Mouse (Mus musculus) retina, postnatal 7 days (tissue): ENCODE data around the gene Eif2s1.

Source experiments
- DNase-seq: peaks from one replicate; pipeline ENCODE4 v3.0.0-alpha.2; 2012; ENCODE audit warnings: low read depth, low spot score

Eif2s1 gene

DNA sequence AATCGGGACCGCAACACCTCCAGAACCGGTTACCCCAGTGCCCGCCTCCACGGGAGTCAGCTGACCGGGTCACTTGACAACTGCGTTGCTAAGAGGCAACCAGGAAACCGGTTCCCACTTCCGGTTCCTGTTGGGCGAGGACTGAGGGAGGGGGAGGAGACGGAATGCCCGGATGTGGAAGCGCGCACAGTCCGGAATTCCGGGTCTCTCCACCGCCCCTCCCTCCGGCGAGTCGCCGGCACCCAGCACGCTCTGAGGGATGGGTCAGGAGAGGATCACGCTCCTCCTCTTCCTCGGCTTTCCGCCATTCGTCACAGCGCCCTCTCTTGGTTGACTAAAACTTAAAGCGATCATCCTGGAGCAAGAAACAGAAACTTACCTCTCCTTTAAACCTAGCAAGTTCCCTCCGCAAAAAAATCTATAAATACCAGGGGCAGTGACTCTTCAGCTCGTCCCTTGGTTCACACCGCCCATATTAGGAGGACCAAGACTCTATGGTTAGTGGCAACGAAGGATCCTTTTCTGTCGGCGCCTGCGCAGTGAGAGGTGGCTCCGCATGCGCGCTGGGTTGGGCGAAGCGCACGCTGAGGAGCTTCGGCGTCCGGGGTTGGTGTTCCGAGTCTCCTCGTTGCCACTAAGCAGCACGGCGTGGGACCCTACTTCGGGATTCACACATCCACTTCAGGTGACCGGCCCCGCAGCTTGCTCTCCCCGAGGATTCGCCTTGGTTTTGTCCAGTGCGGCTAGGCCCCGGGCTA is at the start of gene Eif2s1, which contains the start of gene Atp6v1d:
Gene Eif2s1, plus strand, starts transcription at position 324 of the 758 bp plus-strand sequence.
Gene Atp6v1d, minus strand, starts transcription at position 143 of the 758 bp plus-strand sequence.
- DNase-seq = peak; percentile 98

GRCm38 (mm10) chr12:78814437-78814836 is 47.2 kb upstream of the Eif2s1 start:
- no peak for DNase-seq

DNA sequence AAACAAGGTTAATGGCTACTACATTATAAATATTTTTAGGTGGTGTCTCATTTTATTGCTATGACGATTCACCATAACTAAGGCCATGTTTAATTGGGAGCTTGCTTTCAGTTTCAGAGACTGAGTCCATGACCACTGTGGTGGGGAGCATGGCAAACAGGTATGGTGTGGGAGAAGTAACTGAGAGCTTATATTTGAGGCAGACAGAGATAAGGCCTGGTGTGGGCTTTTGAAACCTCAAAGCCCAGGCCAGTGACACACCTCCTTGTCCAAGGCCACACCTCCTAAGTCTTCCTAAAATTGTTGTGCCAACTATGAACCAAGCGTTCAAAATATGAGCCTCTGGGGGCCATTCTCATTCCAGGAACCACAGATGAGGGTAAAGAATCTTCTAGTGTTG is 27.1 kb upstream of the Eif2s1 start:
- no peak for DNase-seq

DNA sequence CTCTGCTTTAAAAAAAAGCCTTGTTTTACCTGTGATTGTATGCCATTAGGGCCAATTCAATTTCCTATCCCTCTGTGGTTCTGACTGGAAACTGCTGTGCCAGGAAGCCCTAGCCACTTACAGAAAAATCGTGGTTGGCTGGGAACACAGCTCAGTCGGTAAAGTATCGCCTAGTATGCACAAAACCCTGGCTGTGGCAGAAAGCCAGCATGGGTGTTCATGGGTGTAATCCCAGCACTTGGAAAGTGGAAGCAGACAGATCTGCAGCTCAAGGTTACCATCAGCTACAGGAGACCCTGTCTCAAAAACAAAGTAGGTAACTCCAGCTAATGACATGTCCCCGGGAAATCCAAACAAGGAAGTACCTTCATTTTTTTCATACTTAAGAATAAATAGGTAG is 21.7 kb upstream of the Eif2s1 start:
- no peak for DNase-seq

DNA sequence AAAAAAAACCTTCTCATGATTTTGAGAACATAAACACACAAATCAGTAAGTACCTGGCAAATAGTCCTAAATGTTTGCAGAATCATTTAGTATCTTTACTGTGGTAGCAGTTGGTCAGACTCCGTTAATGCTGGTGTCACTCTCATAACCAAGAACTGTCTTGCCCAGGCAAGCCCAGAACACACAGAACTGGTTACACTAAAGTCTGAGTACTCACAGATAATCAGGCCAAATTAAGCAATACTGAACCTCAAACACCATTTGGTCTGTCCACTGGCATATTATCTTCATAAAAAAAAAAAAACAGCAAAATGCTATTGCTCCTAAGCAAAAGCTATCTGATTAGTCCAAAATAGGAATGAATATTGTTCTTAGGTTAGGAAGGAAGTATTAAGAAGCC is 19.2 kb upstream of the Eif2s1 start:
- no peak for DNase-seq

DNA sequence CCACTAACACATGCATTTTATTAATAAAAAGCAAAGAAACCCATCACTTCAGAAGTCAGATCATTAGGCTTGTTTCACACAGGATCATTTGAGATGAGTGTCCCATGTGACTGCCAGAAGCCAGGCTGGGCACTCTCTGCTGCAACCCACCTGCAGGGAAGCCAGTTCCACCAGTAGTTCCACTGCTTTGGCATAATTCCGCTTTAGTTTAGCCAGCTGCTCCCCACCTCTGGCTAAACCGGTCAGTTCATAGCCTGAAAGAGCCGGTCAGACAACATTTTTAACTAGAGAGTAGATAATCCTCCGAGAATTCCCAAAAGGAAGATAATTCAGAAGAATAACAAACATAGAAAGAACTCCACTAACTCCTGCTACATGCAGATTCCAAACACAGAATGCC is 13.4 kb upstream of the Eif2s1 start:
- no peak for DNase-seq

- DNase-seq = no peak
These were observed 611 bp upstream of the Eif2s1 start for GRCm38 (mm10) chr12:78860921-78861495.

GRCm38 (mm10) chr12:78862254-78862730 is 673 bp downstream of the Eif2s1 start:
- no peak for DNase-seq

GRCm38 (mm10) chr12:78865434-78865833 is 3.8 kb downstream of the Eif2s1 start:
- DNase-seq = no peak

GRCm38 (mm10) chr12:78868115-78868514 is 6.5 kb downstream of the Eif2s1 start:
- no peak for DNase-seq

GRCm38 (mm10) chr12:78874581-78874980 is 13.0 kb downstream of the Eif2s1 start:
- DNase-seq = no peak

GRCm38 (mm10) chr12:78890062-78890461 is 28.4 kb downstream of the Eif2s1 start:
- no peak for DNase-seq

DNA sequence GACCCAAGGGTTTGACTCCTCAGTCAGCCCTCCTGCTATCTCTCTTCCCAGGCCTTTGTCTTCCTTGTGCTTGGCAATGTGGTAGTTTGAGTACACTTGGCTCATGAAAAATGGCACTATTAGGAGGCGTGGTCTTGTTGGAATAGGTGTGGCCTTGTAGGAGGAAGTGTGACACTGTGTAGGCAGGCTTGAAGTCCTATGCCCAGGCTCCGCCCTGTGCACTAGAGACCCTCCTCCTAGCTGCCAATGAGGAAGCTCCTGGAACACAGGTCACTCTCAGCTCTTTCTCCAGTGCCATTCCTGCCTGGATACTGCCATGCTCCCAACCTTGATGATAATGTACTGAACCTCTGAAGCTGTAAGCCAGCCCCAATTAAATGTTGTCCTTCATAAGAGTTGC is 29.5 kb downstream of the Eif2s1 start:
- no peak for DNase-seq

GRCm38 (mm10) chr12:78897861-78898260 is 36.2 kb downstream of the Eif2s1 start:
- no peak for DNase-seq

DNA sequence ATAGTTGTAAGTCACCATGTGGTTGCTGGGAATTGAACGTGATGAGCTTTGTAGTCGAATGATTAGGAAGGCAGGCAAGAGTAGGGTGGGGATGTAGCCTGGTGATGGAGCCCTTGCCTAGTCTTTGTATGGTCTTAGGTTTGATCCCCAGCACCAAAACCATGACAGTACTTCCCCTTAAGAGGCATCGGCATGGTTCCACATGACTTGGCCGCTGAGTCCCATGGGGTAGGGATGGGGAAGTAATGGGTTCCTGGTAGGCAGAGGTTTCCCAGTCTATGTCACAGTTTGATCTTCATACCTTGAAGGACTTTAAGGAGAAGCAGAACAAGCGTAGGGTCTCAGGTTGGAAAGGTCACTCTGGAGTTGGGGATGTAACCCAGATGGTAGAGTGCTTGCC is 39.8 kb downstream of the Eif2s1 start:
- DNase-seq = no peak

DNA sequence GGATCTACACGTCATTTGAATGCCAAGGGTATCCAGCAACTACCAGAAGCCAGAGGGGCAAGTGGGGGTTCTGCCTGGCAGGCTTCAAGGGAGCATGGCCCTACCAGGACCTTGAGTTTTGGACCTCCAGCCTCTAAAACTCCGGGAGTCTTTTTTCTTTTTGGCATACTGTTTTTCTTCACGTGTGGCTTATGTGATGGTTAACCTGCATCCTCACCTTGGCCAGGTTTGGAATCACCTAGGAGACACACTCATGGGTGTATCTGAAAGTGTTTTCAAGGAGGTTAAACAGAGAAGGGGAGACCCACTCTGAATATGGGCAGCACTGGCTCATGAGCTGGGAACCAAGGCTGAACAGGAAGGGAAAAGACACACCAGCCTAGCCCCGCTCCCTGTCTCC is 41.7 kb downstream of the Eif2s1 start:
- DNase-seq = no peak

GRCm38 (mm10) chr12:78904499-78904898 is 42.9 kb downstream of the Eif2s1 start:
- no peak for DNase-seq

DNA sequence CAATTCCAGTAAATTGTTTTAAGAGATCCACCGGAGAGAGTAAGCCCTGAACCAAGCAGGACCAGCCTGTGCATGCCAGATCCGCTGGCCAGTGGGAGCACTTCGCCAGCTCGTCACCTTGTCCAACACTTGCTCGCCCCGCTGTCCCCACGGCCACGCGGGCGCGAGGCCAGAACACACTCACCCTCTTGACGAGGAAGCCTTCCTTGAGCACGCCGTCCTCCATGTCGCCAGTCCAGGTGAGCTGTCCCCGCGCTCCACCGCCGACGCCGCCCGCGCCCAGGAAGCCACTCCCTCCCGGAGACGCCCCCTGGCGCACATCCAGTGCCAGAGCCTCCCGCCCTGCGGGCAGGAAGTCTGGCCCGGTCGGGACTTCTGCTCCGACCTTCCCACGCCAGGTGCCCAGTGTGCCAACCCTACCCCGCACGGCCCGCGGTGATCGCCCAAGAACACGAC is 45.1 kb downstream of the Eif2s1 start, which contains the start of gene Plek2:
Gene Plek2, minus strand, starts transcription at position 258 of the 456 bp plus-strand sequence.
- DNase-seq = peak; percentile 34

DNA sequence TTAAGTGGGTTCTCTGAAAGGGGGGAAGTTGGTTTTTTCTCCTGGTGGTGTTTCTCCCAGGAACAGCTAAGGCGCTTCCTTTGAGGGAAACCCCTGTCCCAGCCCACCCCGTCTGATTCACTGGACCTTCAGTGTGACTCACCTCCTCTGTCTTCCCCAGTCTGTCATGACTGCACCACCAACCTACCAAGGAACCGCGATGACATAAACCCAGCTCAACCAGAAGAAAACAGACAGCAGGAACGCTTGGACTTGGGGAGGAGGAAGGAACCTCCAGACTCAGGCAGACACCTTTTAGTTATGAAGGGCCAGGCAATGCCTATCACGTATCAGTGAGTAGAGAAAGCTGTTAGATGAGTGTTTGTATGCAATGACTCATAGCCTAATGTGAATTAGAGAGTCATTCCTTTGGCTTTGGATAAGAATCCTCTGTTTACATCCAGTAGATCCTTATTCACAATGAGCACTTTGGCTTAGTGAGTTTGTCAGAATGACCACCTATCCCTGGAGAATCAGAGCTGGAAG is 46.5 kb downstream of the Eif2s1 start:
- DNase-seq = no peak

DNA sequence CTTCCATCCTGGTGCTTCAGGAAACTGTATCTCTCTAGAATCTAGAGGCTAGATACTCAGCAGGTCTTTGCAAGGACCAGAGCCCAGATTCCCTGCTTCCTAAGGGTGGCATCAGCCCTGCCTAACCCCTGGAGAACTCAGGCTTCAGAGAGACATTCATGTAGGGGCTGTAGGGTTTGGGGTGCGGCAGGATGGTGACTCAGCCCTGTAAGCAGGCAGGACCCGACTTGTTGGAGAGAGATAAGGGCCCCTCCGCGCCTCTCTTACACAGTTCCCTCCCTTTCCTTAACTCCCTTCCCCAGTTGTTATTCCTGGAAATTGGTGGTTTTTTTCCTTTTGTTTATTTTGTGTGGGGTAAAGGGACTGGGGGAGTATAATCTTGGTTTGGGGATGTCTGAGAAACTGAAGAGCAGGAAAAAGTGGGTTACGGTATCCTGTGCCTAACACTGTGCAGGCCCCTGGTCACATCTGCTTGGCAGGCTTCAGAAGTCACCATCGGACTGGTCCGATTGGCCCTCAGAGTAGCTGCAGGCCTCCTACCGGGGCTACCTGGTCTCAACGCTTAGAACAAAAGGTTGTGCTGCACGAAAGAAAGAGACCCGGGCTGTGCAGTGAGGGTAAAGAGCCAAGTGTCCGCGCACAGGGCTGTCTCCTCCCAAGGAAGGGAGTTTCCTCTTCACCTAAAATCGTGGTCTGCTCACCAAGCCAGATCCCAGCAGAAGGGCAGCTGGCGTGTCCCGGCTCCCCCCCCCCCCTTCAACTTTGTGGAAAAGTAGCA is 49.3 kb downstream of the Eif2s1 start:
- DNase-seq = no peak

- no peak for DNase-seq
These were observed 50.2 kb downstream of the Eif2s1 start for GRCm38 (mm10) chr12:78911707-78912417.
